ENCODE assay signal across 11 mouse cellular contexts in the genomic region with DNA sequence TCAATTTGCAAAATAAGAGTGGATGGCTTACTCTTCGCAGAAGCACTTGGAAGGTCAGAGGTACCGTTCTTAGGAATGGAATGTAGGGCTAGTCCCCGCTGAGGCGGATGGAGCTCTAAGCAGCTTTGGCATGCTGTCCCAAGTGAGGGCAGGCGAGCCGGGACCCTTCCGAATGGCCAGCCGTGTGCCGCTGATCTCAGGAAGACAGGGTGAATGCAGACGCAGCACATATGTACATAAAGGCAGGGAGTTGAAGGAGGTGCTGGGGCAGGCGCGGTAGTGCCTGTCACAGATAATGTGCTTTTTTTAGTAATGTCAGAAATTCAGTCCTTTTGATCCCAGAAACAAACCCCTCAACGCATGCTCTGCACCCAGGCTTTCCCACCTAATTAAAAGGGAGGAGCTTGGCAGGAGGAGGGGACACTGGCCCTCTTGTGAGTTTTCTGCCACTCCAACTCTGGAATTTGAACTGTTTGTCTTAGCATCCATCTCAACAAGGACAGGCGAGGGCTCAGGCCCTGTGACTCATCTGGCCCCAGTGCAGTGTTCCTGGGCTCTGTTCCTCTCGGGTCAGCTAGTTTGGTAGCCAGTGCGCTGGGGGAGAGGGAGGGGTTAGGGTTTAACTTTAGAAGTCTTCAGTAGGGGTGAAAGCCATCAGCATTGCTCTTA. TPM values are rescaled to one million over a fixed set of nuclear protein-coding genes. Genes with fewer than 3 reads are reported as not detected.
DNase-seq lines count a peak whose midpoint lies in the region; ATAC-seq lines count a peak whose summit lies in the region.
"Had no signal": no experiment of that assay in that cellular context is flagged by ENCODE, and none has a peak within 500 bp of the region (broad histone marks: within the 10 kb centered on the region; RNA-seq: fewer than 3 reads in every experiment).

No protein-coding gene starts in this region.

- WGBS in heart, embryonic 11.5 days (ENCODE audit: insufficient replicate concordance) = 45% methylated on average over 16 of the region's 16 CpGs

- ATAC-seq in heart, embryonic 11.5 days (replicated peaks; ENCODE audit: insufficient number of reproducible peaks, low FRiP score, low TSS enrichment) = no peak

- no peak overlapping the region for H3K4me2 ChIP-seq in heart, embryonic 11.5 days

- peak overlapping the region; percentile 57 for H3K27ac ChIP-seq in heart, embryonic 11.5 days (ENCODE audit: low read depth, low read length)

- no peaks in the 10 kb centered on the region for H3K9me3 ChIP-seq in heart, embryonic 11.5 days (replicated peaks; ENCODE audit: control insufficient read depth, low read length)

- no peaks in the 10 kb centered on the region for H3K27me3 ChIP-seq in heart, embryonic 11.5 days (ENCODE audit: control insufficient read depth, insufficient read depth, low read length)
- H3K27me3 ChIP-seq: CH12.LX had no signal

- H3K9ac ChIP-seq in heart, embryonic 11.5 days (ENCODE audit: low read depth, low read length) = no peak overlapping the region

- no peak overlapping the region for H3K4me3 ChIP-seq in heart, embryonic 11.5 days (ENCODE audit: low read depth, low read length)

- H3K36me3 ChIP-seq in heart, embryonic 11.5 days (ENCODE audit: control insufficient read depth, insufficient read depth, low read length) = peaks cover 62% of the 10 kb centered on the region

- DNase-seq in heart, adult 11 months = peak; percentile 97
- no peak for DNase-seq in heart, postnatal 4 days
- peak; percentile 56 for DNase-seq in kidney, postnatal 14 days
- DNase-seq in skeletal muscle tissue, adult 2 months (ENCODE audit: low read depth, low spot score) = peak; percentile 46
- DNase-seq in thymus, postnatal 36 days = no peak
- DNase-seq in urinary bladder, adult 2 months (ENCODE audit: low spot score) = no peak
- no peak for DNase-seq in cerebellum, postnatal 25 days
- DNase-seq: left cerebral cortex, postnatal 4 days; midbrain, embryonic 14.5 days had no signal

- peaks cover 20% of the 10 kb centered on the region for H3K4me1 ChIP-seq in heart, embryonic 11.5 days (ENCODE audit: control insufficient read depth, insufficient read depth, low read length)

RNA-seq across cellular contexts. Expression of a gene that starts 30.7 kb away (rescaled TPM):
- 10 to 100 TPM; 12.8 to 12.9 TPM for total RNA-seq in heart, postnatal 4 days (2021)
- 25.4 and 31.5 TPM in 2 replicates for polyA plus RNA-seq in heart, embryonic 11.5 days (2014; fragmentation: Nextera tagmentation; extraction: Ambion mirVana)
- polyA plus RNA-seq in urinary bladder, adult 2 months (2012; rRNA removed) = 17.0 and 17.4 TPM in 2 replicates

RNA-seq across cellular contexts. Expression of a gene that starts 30.9 kb away (rescaled TPM):
- 10 to 100 TPM; 14.8 to 18.2 TPM for total RNA-seq in heart, postnatal 4 days (2021)
- polyA plus RNA-seq in heart, embryonic 11.5 days (2014; fragmentation: Nextera tagmentation; extraction: Ambion mirVana) = 27.9 and 30.4 TPM in 2 replicates
- polyA plus RNA-seq in urinary bladder, adult 2 months (2012; rRNA removed) = 26.6 and 30.2 TPM in 2 replicates

RNA-seq across cellular contexts. Expression of a gene that starts 32.8 kb away (rescaled TPM):
- total RNA-seq in heart, postnatal 4 days (2021) = 10 to 100 TPM; 74.3 to 76.3 TPM
- polyA plus RNA-seq in heart, embryonic 11.5 days (2014; fragmentation: Nextera tagmentation; extraction: Ambion mirVana) = 43.0 and 54.7 TPM in 2 replicates
- polyA plus RNA-seq in urinary bladder, adult 2 months (2012; rRNA removed) = 35.2 and 38.5 TPM in 2 replicates

RNA-seq across cellular contexts. Expression of a gene that starts 32.9 kb away (rescaled TPM):
- 10 to 100 TPM; 76.1 to 80.1 TPM for total RNA-seq in heart, postnatal 4 days (2021)
- 84.8 and 112 TPM in 2 replicates for polyA plus RNA-seq in heart, embryonic 11.5 days (2014; fragmentation: Nextera tagmentation; extraction: Ambion mirVana)
- 134 and 142 TPM in 2 replicates for polyA plus RNA-seq in urinary bladder, adult 2 months (2012; rRNA removed)

Comparison
In these comparisons a context has a peak if more than half of its experiments do, and no peak if none do; other contexts are left out.
1. DNase-seq: peak in heart, adult 11 months (single experiment), kidney, postnatal 14 days (single experiment) and skeletal muscle tissue, adult 2 months (single experiment); none in heart, postnatal 4 days (single experiment), thymus, postnatal 36 days (0 of 2), urinary bladder, adult 2 months (single experiment) and cerebellum, postnatal 25 days (0 of 2).